Mouse (Mus musculus): ENCODE measurements at regions not wholly inside any gene's neighbourhood (a gene's known extent, or its start where the extent isn't known, plus 50 kb on each side); places are given as distances from the start of the nearest gene placed in this dataset.
A peak's percentile ranks its signal among the peaks of the same experiment; 100 is the strongest.
"Not testable (repeated sequence)": the region's sequence is repeated elsewhere in the genome, so short reads cannot be mapped to it uniquely, and the experiment has no call there.

- peak; percentile 16 to 38 for DNase-seq (ENCODE audit: low spot score in 2 of 2)
These were observed 54.0 kb upstream of the Usp47 start for GRCm38 (mm10) chr7:111969198-111969887.

GRCm38 (mm10) chr7:111968261-111968660 lies 55.0 kb upstream of the Usp47 start:
- no peak for DNase-seq (ENCODE audit: low spot score in 2 of 2)

- no peak for DNase-seq (ENCODE audit: low spot score in 2 of 2)
These were observed 56.6 kb upstream of the Usp47 start for GRCm38 (mm10) chr7:111966716-111967115.

- no peak for DNase-seq (ENCODE audit: low spot score in 2 of 2)
These were observed 59.3 kb upstream of the Usp47 start for GRCm38 (mm10) chr7:111963969-111964368.

- DNase-seq (ENCODE audit: low spot score in 2 of 2) = no peak
These were observed 63.3 kb upstream of the Usp47 start for GRCm38 (mm10) chr7:111959977-111960376.

- no peak for DNase-seq (ENCODE audit: low spot score in 2 of 2)
These were observed 66.6 kb upstream of the Usp47 start for GRCm38 (mm10) chr7:111956671-111957070.

- no peak for DNase-seq (ENCODE audit: low spot score in 2 of 2)
These were observed 83.7 kb upstream of the Usp47 start for GRCm38 (mm10) chr7:111939631-111940030.

- no peak for DNase-seq (ENCODE audit: low spot score in 2 of 2)
These were observed 85.8 kb upstream of the Usp47 start for GRCm38 (mm10) chr7:111937547-111937946.

- DNase-seq (ENCODE audit: low spot score in 2 of 2) = no peak
These were observed 86.2 kb upstream of the Usp47 start for GRCm38 (mm10) chr7:111937102-111937501.

GRCm38 (mm10) chr7:111932725-111933124 lies 90.6 kb upstream of the Usp47 start:
- DNase-seq (ENCODE audit: low spot score in 2 of 2) = no peak

GRCm38 (mm10) chr7:111919961-111920360 lies 103.3 kb upstream of the Usp47 start:
- no peak for DNase-seq (ENCODE audit: low spot score in 2 of 2)

- no peak for DNase-seq (ENCODE audit: low spot score in 2 of 2)
These were observed 119.5 kb upstream of the Usp47 start for GRCm38 (mm10) chr7:111903741-111904231.

- DNase-seq (ENCODE audit: low spot score in 2 of 2) = no peak
These were observed 117.2 kb upstream of the Galnt18 start for GRCm38 (mm10) chr7:111897016-111897415.

- no peak for DNase-seq (ENCODE audit: low spot score in 2 of 2)
These were observed 116.5 kb upstream of the Galnt18 start for GRCm38 (mm10) chr7:111896255-111896654.

GRCm38 (mm10) chr7:111882991-111883390 lies 103.2 kb upstream of the Galnt18 start:
- DNase-seq (ENCODE audit: low spot score in 2 of 2) = no peak

- no peak for DNase-seq (ENCODE audit: low spot score in 2 of 2)
These were observed 100.4 kb upstream of the Galnt18 start for GRCm38 (mm10) chr7:111880067-111880675.

GRCm38 (mm10) chr7:111877591-111877990 lies 97.8 kb upstream of the Galnt18 start:
- no peak for DNase-seq (ENCODE audit: low spot score in 2 of 2)

- no peak for DNase-seq (ENCODE audit: low spot score in 2 of 2)
These were observed 96.2 kb upstream of the Galnt18 start for GRCm38 (mm10) chr7:111875949-111876348.

GRCm38 (mm10) chr7:111869337-111869736 lies 89.6 kb upstream of the Galnt18 start:
- no peak for DNase-seq (ENCODE audit: low spot score in 2 of 2)

GRCm38 (mm10) chr7:111863035-111863434 lies 83.3 kb upstream of the Galnt18 start:
- no peak for DNase-seq (ENCODE audit: low spot score in 2 of 2)

GRCm38 (mm10) chr7:111858291-111858690 lies 78.5 kb upstream of the Galnt18 start:
- DNase-seq (ENCODE audit: low spot score in 2 of 2) = not testable (repeated sequence)

GRCm38 (mm10) chr7:111856977-111857376 lies 77.2 kb upstream of the Galnt18 start:
- DNase-seq (ENCODE audit: low spot score in 2 of 2) = no peak

- DNase-seq (ENCODE audit: low spot score in 2 of 2) = no peak
These were observed 75.5 kb upstream of the Galnt18 start for GRCm38 (mm10) chr7:111855309-111855708.
